ENCODE assay signal across 32 mouse cellular contexts in genomic region chr14:122002224-122002623, GRCm38 (mm10). TPM values are rescaled to one million over a fixed set of nuclear protein-coding genes. Genes with fewer than 3 reads are reported as not detected.
DNase-seq lines count a peak whose midpoint lies in the region; ATAC-seq lines count a peak whose summit lies in the region.
"Had no signal": no experiment of that assay in that cellular context is flagged by ENCODE, and none has a peak within 500 bp of the region (broad histone marks: within the 10 kb centered on the region; RNA-seq: fewer than 3 reads in every experiment).

No protein-coding gene starts in this region.

- H3K27ac ChIP-seq in midbrain, embryonic 11.5 days (ENCODE audit: low read depth, low read length): no peak overlapping the region
- H3K27ac ChIP-seq in midbrain, embryonic 13.5 days: no peak overlapping the region
- H3K27ac ChIP-seq: embryonic facial prominence, embryonic 10.5 days; embryonic facial prominence, embryonic 13.5 days; forebrain, embryonic 10.5 days; forebrain, embryonic 13.5 days; heart, adult 2 months; hindbrain, embryonic 12.5 days; hindbrain, embryonic 15.5 days had no signal

- H3K4me2 ChIP-seq in midbrain, embryonic 11.5 days: no peak overlapping the region
- no peak overlapping the region for H3K4me2 ChIP-seq in midbrain, embryonic 13.5 days (replicated peaks)
- H3K4me2 ChIP-seq: embryonic facial prominence, embryonic 13.5 days; forebrain, embryonic 13.5 days; heart, embryonic 11.5 days; hindbrain, embryonic 12.5 days; hindbrain, embryonic 15.5 days had no signal

- DNase-seq in adrenal gland, postnatal 14 days: peak; percentile 1
- no peak for DNase-seq in adrenal gland, adult (ENCODE audit: inconsistent age in 2 of 2, low spot score in 1 of 2)
- DNase-seq in midbrain, embryonic 11.5 days (ENCODE audit: low spot score, missing footprints): peak; percentile 19
- DNase-seq in induced T-regulatory cell, adult 2 months (ENCODE audit: low read depth): peak; percentile 69
- no peak for DNase-seq in left cerebral cortex, postnatal 4 days
- DNase-seq: adrenal gland, adult 2 months; adrenal gland, postnatal 25 days; cerebellum, adult 11-12 months; cerebellum, adult 8-10 months; cerebellum, postnatal 10 days; cerebellum, postnatal 36 days; embryo, embryonic 11 days; gastrocnemius, postnatal 25 days; heart, adult 2 months had no signal

- no peak overlapping the region for H3K4me3 ChIP-seq in midbrain, embryonic 11.5 days (ENCODE audit: low read depth, low read length)
- H3K4me3 ChIP-seq in midbrain, embryonic 13.5 days (replicated peaks): no peak overlapping the region
- H3K4me3 ChIP-seq: embryonic facial prominence, embryonic 10.5 days; embryonic facial prominence, embryonic 13.5 days; forebrain, embryonic 10.5 days; forebrain, embryonic 13.5 days; heart, adult 2 months; hindbrain, embryonic 12.5 days; hindbrain, embryonic 15.5 days had no signal

- 91% methylated on average over 7 of the region's 7 CpGs for WGBS in midbrain, embryonic 11.5 days
- WGBS in midbrain, embryonic 13.5 days: 87% methylated on average over 7 of the region's 7 CpGs

- H3K27me3 ChIP-seq in midbrain, embryonic 11.5 days (ENCODE audit: control insufficient read depth, insufficient read depth, low read length): no peaks in the 10 kb centered on the region
- no peaks in the 10 kb centered on the region for H3K27me3 ChIP-seq in midbrain, embryonic 13.5 days
- H3K27me3 ChIP-seq: embryonic facial prominence, embryonic 13.5 days; forebrain, embryonic 13.5 days; hindbrain, embryonic 12.5 days; hindbrain, embryonic 15.5 days had no signal

- no peaks in the 10 kb centered on the region for H3K4me1 ChIP-seq in midbrain, embryonic 11.5 days (ENCODE audit: control insufficient read depth, insufficient read depth, low read length)
- no peaks in the 10 kb centered on the region for H3K4me1 ChIP-seq in midbrain, embryonic 13.5 days (replicated peaks)
- H3K4me1 ChIP-seq: embryonic facial prominence, embryonic 10.5 days; embryonic facial prominence, embryonic 13.5 days; forebrain, embryonic 10.5 days; forebrain, embryonic 13.5 days; hindbrain, embryonic 12.5 days; hindbrain, embryonic 15.5 days had no signal

- no peak for ATAC-seq in midbrain, embryonic 11.5 days (ENCODE audit: low FRiP score)
- no peak for ATAC-seq in midbrain, embryonic 13.5 days
- ATAC-seq in erythroblast, adult 5-6 weeks (replicated peaks; ENCODE audit: low FRiP score, poor library complexity, severe bottlenecking): no peak
- ATAC-seq: forebrain, embryonic 13.5 days; forebrain, embryonic 16.5 days; intestine, embryonic 16.5 days had no signal

- no peak overlapping the region for H3K9ac ChIP-seq in midbrain, embryonic 11.5 days (ENCODE audit: low read length)
- H3K9ac ChIP-seq in midbrain, embryonic 13.5 days (replicated peaks): no peak overlapping the region
- H3K9ac ChIP-seq: embryonic facial prominence, embryonic 13.5 days; forebrain, embryonic 13.5 days; hindbrain, embryonic 12.5 days; hindbrain, embryonic 15.5 days had no signal

- no peaks in the 10 kb centered on the region for H3K36me3 ChIP-seq in midbrain, embryonic 11.5 days (ENCODE audit: control insufficient read depth, insufficient read depth, low read length)
- peaks cover 20% of the 10 kb centered on the region; the same call in 1 of the 2 replicates for H3K36me3 ChIP-seq in midbrain, embryonic 13.5 days
- H3K36me3 ChIP-seq: hindbrain, embryonic 12.5 days; hindbrain, embryonic 15.5 days had no signal

- intact Hi-C loops in left cerebral cortex, postnatal 4 days (cut with DNase I): no loop called here

- H3K9me3 ChIP-seq in midbrain, embryonic 11.5 days (ENCODE audit: control insufficient read depth, low read length): no peaks in the 10 kb centered on the region
- no peaks in the 10 kb centered on the region for H3K9me3 ChIP-seq in midbrain, embryonic 13.5 days
- H3K9me3 ChIP-seq: embryonic facial prominence, embryonic 10.5 days; embryonic facial prominence, embryonic 13.5 days; forebrain, embryonic 10.5 days; forebrain, embryonic 13.5 days; hindbrain, embryonic 12.5 days; hindbrain, embryonic 15.5 days had no signal

RNA-seq across cellular contexts. Expression of gene Timm8a2, which starts 32.2 kb away (rescaled TPM):
- total RNA-seq in adrenal gland, postnatal 14 days (2021): not detected in 2 replicates
- 0.18 TPM in 1 of 2 replicates, not detected in the other for polyA plus RNA-seq in midbrain, embryonic 11.5 days (2014; fragmentation: Nextera tagmentation; extraction: Ambion mirVana)
- not detected in 2 replicates for polyA plus RNA-seq in midbrain, embryonic 13.5 days (2015; fragmentation: Nextera tagmentation; extraction: Ambion mirVana)
- total RNA-seq in erythroblast, adult 5-6 weeks (2015; ENCODE audit: low replicate concordance): not detected in 2 replicates
- not detected in 2 replicates for total RNA-seq in erythroblast, adult 5-6 weeks (2017; ENCODE audit: low replicate concordance)
- under 1 TPM in 1 of 2 experiments, not detected in 1; 0.44 TPM for total RNA-seq in left cerebral cortex, postnatal 4 days (2021)
- total RNA-seq: adrenal gland, adult 2 months; adrenal gland, postnatal 25 days; gastrocnemius, adult 8-10 months; gastrocnemius, postnatal 25 days; heart, adult 2 months; heart, postnatal 25 days; hematopoietic stem cell, adult 5-6 weeks had no signal
- polyA plus RNA-seq: adrenal gland, adult 2 months; embryonic facial prominence, embryonic 10.5 days; embryonic facial prominence, embryonic 13.5 days; forebrain, embryonic 10.5 days; forebrain, embryonic 13.5 days; forebrain, embryonic 16.5 days; frontal cortex, adult 2 months; gonadal fat pad, adult 2 months; heart, adult 2 months; heart, embryonic 11.5 days; heart, embryonic 14.5 days; heart, postnatal 0 days; hindbrain, embryonic 12.5 days; hindbrain, embryonic 15.5 days; intestine, embryonic 16.5 days had no signal

RNA-seq across cellular contexts. Expression of gene Gpr183, which starts 37.2 kb away (rescaled TPM):
- 0.48 and 2.3 TPM in 2 replicates for total RNA-seq in adrenal gland, postnatal 14 days (2021)
- polyA plus RNA-seq in midbrain, embryonic 11.5 days (2014; fragmentation: Nextera tagmentation; extraction: Ambion mirVana): 1.4 and 1.6 TPM in 2 replicates
- polyA plus RNA-seq in midbrain, embryonic 13.5 days (2015; fragmentation: Nextera tagmentation; extraction: Ambion mirVana): 0.72 and 1.2 TPM in 2 replicates
- 0.19 and 1.7 TPM in 2 replicates for total RNA-seq in erythroblast, adult 5-6 weeks (2015; ENCODE audit: low replicate concordance)
- 0.98 and 2.3 TPM in 2 replicates for total RNA-seq in erythroblast, adult 5-6 weeks (2017; ENCODE audit: low replicate concordance)
- total RNA-seq in left cerebral cortex, postnatal 4 days (2021): under 1 TPM; 0.44 to 0.66 TPM

Comparison
In these comparisons a context has a peak if more than half of its experiments do, and no peak if none do; other contexts are left out.
1. DNase-seq: peak in adrenal gland, postnatal 14 days (single experiment), midbrain, embryonic 11.5 days (single experiment) and induced T-regulatory cell, adult 2 months (single experiment); none in adrenal gland, adult (0 of 2) and left cerebral cortex, postnatal 4 days (single experiment).